Mouse (Mus musculus) layer of hippocampus, adult 2 months (tissue): ENCODE results near the gene Gns. TPM values are rescaled to one million over a fixed set of nuclear protein-coding genes. Genes with fewer than 3 reads are reported as not detected.

ENCODE experiments used
- DNase-seq, 2 experiments: peaks; one replicate each; pipeline ENCODE4 v3.0.0; 2022; ENCODE audit warnings: low spot score in 2 of 2
- H3K27ac ChIP-seq: fragments of 200-600 bp; 2 replicates; pipeline ENCODE4 v1.8.1; 2022
- H3K4me3 ChIP-seq: fragments of 200-600 bp; 2 replicates; pipeline ENCODE4 v1.8.1; 2022; ENCODE audit warnings: mild to moderate bottlenecking
- CTCF ChIP-seq: fragments of 200-600 bp; conservative IDR thresholded peaks from 2 replicates; pipeline ENCODE4 v1.8.1; 2022; ENCODE audit warnings: antibody characterized with exemption, mild to moderate bottlenecking, moderate library complexity
- total RNA-seq, 2 experiments: library from RNA; stranded (reverse); gene quantifications; 2 replicates each; pipeline ENCODE4 v1.2.3; 2021

The Gns gene
- total RNA-seq, 2 experiments from 2014 or later = 78.8 to 83.5 TPM

GRCm38 (mm10) chr10:121429981-121430682 lies 65.2 kb downstream of the Gns start:
- Histone ChIP-seq H3K27ac (peak overlapping the region; percentile 61; the same call in 1 of the 2 replicates), H3K4me3 (no peak overlapping the region; the same call in 1 of the 2 replicates)
- DNase-seq = no peak
- TF ChIP-seq CTCF = no peak

- no peak for TF ChIP-seq CTCF
- H3K4me3 ChIP-seq = no peak overlapping the region
- no peak for DNase-seq
- peak overlapping the region; percentile 61; the same call in 1 of the 2 replicates for H3K27ac ChIP-seq
Observed at GRCm38 (mm10) chr10:121430764-121431540, 66.1 kb downstream of the Gns start.

DNA sequence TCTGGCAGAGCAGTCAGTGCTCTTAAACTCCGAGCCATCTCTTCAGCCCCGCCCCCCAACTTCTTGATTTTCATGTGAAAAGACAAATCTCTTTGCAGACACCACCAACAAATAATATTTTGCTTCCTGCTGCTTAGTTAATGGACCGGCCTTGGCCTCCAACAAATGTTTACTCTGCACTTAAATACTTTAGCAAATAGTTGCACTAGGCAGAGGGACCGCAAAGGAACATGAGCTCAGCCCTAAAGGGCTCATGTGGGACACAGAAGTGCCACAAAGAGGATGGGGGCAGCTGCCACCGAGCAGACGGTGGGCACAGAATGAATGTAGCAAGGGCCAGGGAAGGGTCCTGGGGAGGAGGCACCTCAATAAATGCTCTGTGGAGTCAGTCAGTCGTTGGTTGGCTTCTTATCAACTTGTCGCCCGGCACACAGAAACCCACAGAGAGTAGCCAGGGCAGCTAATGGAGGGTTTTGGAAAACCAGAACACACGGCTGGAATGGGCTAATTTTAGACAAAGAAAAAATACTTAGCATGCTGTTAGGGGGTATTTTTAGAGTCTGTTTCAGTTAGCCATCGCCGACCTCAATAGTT lies 67.2 kb downstream of the Gns start:
- peak overlapping the region; percentile 73; the same call in 1 of the 2 replicates for H3K27ac ChIP-seq
- no peak for DNase-seq
- TF ChIP-seq CTCF = no peak
- H3K4me3 ChIP-seq = no peak overlapping the region

DNA sequence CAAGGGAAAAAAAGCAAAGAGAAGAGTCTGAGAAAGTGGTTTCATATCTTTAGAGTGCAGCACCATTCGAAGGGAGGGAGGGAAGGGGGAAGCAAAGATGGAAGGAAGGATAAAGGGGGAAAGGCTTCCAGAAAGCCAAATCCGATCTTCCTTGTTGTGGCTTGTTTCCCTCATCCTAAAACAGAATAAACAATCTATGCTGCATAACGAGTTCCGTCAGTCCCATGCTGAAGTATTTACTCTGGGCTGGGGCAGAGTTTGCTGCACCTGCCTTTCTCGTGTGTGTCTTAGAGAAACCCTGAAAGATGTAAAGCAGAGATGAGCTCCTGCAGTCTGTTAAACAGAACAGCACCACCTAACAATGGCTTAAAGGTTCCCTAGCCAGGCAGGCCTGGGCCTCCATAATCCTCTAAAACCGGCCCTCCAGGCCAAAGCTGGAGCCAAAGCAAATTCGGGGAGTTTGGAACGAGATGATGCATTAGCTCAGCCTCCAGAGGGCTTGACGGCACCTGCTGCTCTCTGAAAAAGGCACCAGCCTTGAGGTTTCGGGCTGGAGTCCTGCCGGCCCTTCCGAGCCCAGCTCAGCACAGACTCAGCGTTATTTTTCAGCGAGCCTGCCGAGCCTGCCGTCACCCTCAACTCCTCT lies 67.9 kb downstream of the Gns start:
- no peak for DNase-seq
- Histone ChIP-seq H3K4me3 (no peak overlapping the region), H3K27ac (peak overlapping the region; percentile 73)
- peak; percentile 19 for TF ChIP-seq CTCF

GRCm38 (mm10) chr10:121434441-121435103 lies 69.7 kb downstream of the Gns start:
- no peak for DNase-seq
- no peak for TF ChIP-seq CTCF
- H3K4me3 ChIP-seq = no peak overlapping the region
- H3K27ac ChIP-seq = no peak overlapping the region

DNA sequence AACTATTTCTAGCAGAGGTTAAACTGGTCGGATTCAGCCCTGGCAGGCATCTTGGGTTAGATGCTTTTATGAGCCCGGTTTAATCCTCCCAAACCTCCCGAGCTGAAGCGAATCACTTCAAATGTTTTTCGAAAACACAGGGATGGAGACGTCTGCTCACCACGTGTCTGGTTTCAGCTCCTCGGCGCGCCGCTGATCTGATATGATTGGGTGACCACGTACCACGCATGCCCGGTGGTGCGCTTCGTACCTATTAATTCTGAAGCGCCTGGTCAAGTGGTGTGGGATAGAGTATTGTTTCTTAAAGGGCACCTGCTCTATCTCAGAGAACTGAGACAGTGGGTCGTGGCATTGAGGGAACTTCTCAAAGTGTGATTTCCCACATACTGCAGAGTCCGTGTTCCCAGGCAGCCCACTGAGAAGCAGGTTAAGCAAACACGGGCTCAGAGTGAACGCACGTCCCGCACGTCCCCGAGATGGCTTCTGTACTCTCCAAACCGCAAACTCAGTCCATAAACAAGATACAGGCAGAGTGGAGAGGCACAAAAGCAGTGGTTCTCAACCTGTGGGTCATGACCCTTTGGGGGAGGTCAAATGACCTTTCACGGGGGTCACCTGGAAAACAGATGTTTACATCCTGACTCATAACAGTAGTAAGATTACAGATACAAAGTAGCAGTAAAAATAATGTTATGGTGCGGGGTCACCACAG lies 70.8 kb downstream of the Gns start:
- TF ChIP-seq CTCF = no peak
- Histone ChIP-seq H3K4me3 (no peak overlapping the region), H3K27ac (no peak overlapping the region)
- no peak for DNase-seq

- no peak for TF ChIP-seq CTCF
- DNase-seq = no peak
- H3K27ac ChIP-seq = no peak overlapping the region
- no peak overlapping the region for H3K4me3 ChIP-seq
Observed at GRCm38 (mm10) chr10:121436258-121436645, 71.4 kb downstream of the Gns start.

DNA sequence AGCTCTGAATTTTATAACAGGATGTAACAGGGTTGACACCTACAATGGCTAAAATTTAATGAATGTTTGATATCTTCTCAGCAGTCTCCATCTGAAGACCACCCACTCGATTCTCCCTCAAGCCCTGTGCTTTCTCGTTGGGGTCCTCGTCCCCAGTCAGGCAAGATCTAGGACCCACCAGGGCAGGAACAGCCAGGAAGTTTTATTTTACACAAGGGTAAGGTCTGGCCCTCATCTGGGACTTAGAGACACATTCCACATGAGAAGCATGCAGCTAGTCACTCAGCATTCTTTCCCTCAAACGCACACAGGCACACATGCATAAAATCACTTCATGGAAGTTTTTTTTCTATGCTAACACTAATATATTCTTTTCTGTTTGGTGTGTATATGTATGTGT lies 71.8 kb downstream of the Gns start:
- Histone ChIP-seq H3K4me3 (no peak overlapping the region), H3K27ac (no peak overlapping the region)
- no peak for TF ChIP-seq CTCF
- no peak for DNase-seq

- Histone ChIP-seq H3K27ac (no peak overlapping the region), H3K4me3 (no peak overlapping the region)
- DNase-seq = no peak
- TF ChIP-seq CTCF = no peak
Observed at GRCm38 (mm10) chr10:121438109-121438508, 73.2 kb downstream of the Gns start.

DNA sequence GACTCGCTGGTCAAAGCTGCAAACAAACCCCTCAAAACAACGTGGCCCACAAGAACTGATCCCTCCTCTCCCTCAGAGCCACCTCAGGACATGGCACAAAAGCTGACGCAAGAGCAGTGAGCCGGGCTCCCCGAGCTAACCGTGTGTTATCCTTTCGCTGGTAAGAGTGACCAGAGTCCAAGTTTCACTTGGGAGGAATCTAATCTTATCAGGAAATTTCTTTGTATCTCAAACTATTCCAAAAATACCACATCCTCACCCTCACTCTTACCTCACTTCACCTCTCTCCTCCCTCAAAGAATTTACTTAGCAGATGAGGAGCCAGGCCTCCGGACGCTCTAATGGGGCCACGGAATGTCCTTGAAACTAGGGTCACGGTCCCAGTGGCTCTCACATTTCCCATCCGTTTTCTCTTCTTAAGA lies 74.4 kb downstream of the Gns start:
- Histone ChIP-seq H3K27ac (no peak overlapping the region), H3K4me3 (no peak overlapping the region)
- TF ChIP-seq CTCF = no peak
- no peak for DNase-seq

DNA sequence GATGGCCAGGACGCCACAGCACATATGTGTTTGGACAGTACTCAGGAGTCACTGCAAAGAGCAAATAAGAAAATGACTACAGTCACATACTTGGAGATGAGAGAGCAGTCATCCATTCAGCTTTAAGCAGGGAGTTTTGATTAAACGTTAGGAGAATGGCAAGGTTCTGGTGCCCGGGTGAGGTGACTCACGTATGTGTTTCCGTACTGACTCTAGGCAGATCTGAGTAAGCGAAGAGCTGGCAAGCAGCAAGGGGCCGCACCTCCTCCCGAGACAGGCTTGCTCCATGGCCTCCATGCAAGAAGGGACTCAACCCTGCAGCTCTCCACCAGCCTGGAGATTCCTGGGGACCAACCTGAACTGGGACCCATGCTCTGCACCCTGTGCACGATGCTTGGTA lies 78.9 kb downstream of the Gns start:
- DNase-seq = no peak
- Histone ChIP-seq H3K4me3 (no peak overlapping the region), H3K27ac (no peak overlapping the region)
- TF ChIP-seq CTCF = no peak

GRCm38 (mm10) chr10:121444198-121444597 lies 79.3 kb downstream of the Gns start:
- Histone ChIP-seq H3K4me3 (no peak overlapping the region), H3K27ac (no peak overlapping the region)
- no peak for TF ChIP-seq CTCF
- DNase-seq = no peak
